Mouse (Mus musculus): ENCODE measurements around the gene Zcchc14. TPM values are rescaled to one million over a fixed set of nuclear protein-coding genes. Genes with fewer than 3 reads are reported as not detected.

Gene Zcchc14
- polyA plus RNA-seq, 1 experiment, result 18.2 TPM

DNA sequence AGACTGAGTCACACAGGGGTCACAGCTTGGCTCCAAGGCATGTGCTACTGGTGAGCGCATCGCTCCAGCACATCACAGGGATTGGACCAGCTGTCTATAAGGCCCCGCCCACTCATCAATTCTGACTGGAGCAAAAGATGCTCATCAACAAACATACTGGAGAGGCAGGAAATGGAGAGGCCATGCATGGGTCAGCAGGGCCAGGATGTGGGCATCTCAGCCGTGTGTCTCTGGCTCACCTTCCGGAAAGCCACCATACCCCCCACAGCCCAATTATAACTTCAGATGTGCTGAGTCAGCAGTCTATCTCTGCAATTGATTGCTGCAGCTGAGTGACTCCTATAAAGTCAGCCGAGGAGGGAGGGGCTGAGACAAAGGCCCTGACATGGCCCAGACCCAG is 84.4 kb downstream of the Zcchc14 start:
- Histone ChIP-seq H3K4me3 (ENCODE audit: insufficient read depth, poor library complexity, severe bottlenecking) (no peak overlapping the region), H3K27me3 (ENCODE audit: control insufficient read depth, insufficient read depth, insufficient read length) (no peaks in the 10 kb centered on the region)

DNA sequence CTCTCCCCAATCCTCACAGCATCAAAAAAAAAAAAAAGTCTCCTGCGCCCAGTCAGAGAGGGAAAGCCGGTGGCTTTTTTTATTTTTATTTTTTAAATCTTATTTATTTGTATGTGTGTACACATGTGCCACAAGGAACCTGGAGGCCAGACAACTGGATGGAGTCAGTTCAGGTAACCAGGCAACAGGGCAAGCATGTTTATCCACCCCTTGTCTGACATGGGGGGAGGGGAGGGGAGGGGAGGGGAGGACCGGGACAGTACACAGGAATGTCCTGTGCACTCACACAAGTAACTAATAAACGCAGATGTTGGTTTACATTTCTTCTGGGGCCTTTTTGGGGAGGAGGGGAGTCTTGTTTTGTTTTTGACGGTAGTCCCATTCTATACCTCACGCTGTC is 89.0 kb downstream of the Zcchc14 start:
- Histone ChIP-seq H3ac (ENCODE audit: control insufficient read depth, insufficient read length, low read depth) (no peak overlapping the region), H3K79me2 (ENCODE audit: control insufficient read depth, insufficient read depth) (peaks cover 8% of the 10 kb centered on the region), H3K4me3 (ENCODE audit: insufficient read depth, poor library complexity, severe bottlenecking) (no peak overlapping the region), H3K36me3 (ENCODE audit: control insufficient read depth, insufficient read depth) (no peaks in the 10 kb centered on the region), H3K79me3 (ENCODE audit: low read depth) (no peaks in the 10 kb centered on the region), H3K27me3 (ENCODE audit: control insufficient read depth, insufficient read depth, insufficient read length) (no peaks in the 10 kb centered on the region)
- TF ChIP-seq CTCF (IDR thresholded peaks at IDR 0.05; ENCODE audit: control insufficient read depth, insufficient read depth, insufficient read length) (no peak), CEBPB (IDR thresholded peaks at IDR 0.05; ENCODE audit: low read depth) (no peak), FOSL1 (IDR thresholded peaks at IDR 0.05; ENCODE audit: insufficient read depth, low read length, poor library complexity, severe bottlenecking) (no peak), MYOG (IDR thresholded peaks at IDR 0.05; ENCODE audit: control insufficient read depth, extremely low read depth, insufficient read length) (no peak), USF1 (IDR thresholded peaks at IDR 0.05; ENCODE audit: low read depth) (no peak), MAX (IDR thresholded peaks at IDR 0.05) (no peak), MYOD1 (IDR thresholded peaks at IDR 0.05; ENCODE audit: control insufficient read depth, insufficient read length, low read depth) (no peak)

More for the DNA sequence above, 84.4 kb downstream of the Zcchc14 start:
- TF ChIP-seq CTCF (IDR thresholded peaks at IDR 0.05; ENCODE audit: control insufficient read depth, insufficient read depth, insufficient read length) (no peak), FOSL1 (IDR thresholded peaks at IDR 0.05; ENCODE audit: insufficient read depth, low read length, poor library complexity, severe bottlenecking) (no peak), CEBPB (IDR thresholded peaks at IDR 0.05; ENCODE audit: low read depth) (no peak), USF1 (IDR thresholded peaks at IDR 0.05; ENCODE audit: low read depth) (no peak), MYOG (IDR thresholded peaks at IDR 0.05; ENCODE audit: control insufficient read depth, extremely low read depth, insufficient read length) (no peak), MYOD1 (IDR thresholded peaks at IDR 0.05; ENCODE audit: control insufficient read depth, insufficient read length, low read depth) (no peak), MAX (IDR thresholded peaks at IDR 0.05) (no peak)
- Histone ChIP-seq H3K79me3 (ENCODE audit: low read depth) (peaks cover 7% of the 10 kb centered on the region), H3K36me3 (ENCODE audit: control insufficient read depth, insufficient read depth) (no peaks in the 10 kb centered on the region), H3ac (ENCODE audit: control insufficient read depth, insufficient read length, low read depth) (no peak overlapping the region), H3K79me2 (ENCODE audit: control insufficient read depth, insufficient read depth) (peaks cover 21% of the 10 kb centered on the region)

DNA sequence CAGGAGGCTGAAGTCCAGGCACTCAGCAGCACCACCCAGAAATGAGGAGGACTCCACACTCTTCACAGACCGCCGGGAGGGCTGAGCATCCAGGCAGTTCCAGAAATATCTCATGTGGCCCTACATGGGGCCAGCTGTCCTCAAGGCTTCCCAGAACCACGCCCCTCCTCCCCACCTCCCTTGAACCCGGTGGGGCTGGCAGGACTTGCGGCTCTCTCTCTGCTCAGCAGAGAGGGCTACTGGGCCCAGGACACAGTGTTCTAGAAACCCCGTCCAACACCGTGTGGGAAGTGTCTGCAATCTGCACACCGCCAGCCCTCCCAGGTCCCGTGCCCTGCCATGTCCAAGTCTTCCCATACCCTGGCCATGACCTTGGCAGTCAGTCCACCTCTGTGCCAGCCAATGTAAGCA is 89.8 kb downstream of the Zcchc14 start:
- no peaks in the 10 kb centered on the region for H3K27me3 ChIP-seq (ENCODE audit: control insufficient read depth, insufficient read depth, insufficient read length)
- TF ChIP-seq USF1 (IDR thresholded peaks at IDR 0.05; ENCODE audit: low read depth), result no peak
- no peak for TF ChIP-seq FOSL1 (IDR thresholded peaks at IDR 0.05; ENCODE audit: insufficient read depth, low read length, poor library complexity, severe bottlenecking)
- TF ChIP-seq CTCF (IDR thresholded peaks at IDR 0.05; ENCODE audit: control insufficient read depth, insufficient read depth, insufficient read length), result no peak
- no peak for TF ChIP-seq MYOD1 (IDR thresholded peaks at IDR 0.05; ENCODE audit: control insufficient read depth, insufficient read length, low read depth)

DNA sequence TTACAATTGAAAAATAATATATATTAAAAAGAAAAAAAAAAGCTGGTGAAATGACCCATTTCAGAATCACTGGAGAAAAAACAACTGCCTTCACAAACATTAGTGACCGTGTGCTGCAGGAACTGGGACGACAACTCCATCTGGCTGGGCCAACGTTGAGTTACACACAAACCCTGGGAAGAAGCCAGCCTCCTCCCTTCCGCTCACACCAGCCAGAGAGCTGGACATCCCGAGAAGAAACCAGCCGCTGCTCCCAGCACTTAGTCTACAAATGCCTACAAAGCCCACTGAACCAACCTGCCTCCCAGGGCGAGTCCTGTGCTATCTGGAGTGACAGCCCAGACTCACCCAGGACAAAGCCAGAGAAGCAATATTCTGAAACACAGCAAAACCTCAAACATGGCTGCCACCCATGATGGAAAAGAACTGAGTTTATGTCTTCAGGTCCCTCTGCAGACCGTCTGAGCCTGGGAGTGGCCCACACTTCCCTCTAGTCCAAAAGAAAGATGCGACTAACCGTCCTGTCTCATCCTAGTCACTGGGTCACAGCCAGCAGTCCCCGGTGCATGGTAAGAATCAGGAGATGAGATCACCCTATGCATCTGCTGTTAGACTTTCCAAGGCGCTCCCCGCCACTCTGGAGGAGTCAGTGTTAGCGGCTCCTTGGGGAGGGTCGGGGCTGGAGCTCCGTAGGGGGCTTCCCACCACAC is 90.9 kb downstream of the Zcchc14 start:
- Histone ChIP-seq H3K79me2 (ENCODE audit: control insufficient read depth, insufficient read depth) (no peaks in the 10 kb centered on the region), H3K36me3 (ENCODE audit: control insufficient read depth, insufficient read depth) (no peaks in the 10 kb centered on the region)

More for the DNA sequence above, 89.8 kb downstream of the Zcchc14 start:
- H3K79me3 ChIP-seq (ENCODE audit: low read depth), result no peaks in the 10 kb centered on the region
- peaks cover 4% of the 10 kb centered on the region for H3K79me2 ChIP-seq (ENCODE audit: control insufficient read depth, insufficient read depth)
- no peaks in the 10 kb centered on the region for H3K36me3 ChIP-seq (ENCODE audit: control insufficient read depth, insufficient read depth)
- H3ac ChIP-seq (ENCODE audit: control insufficient read depth, insufficient read length, low read depth), result no peak overlapping the region
- no peak overlapping the region for H3K4me3 ChIP-seq (ENCODE audit: insufficient read depth, poor library complexity, severe bottlenecking)

DNA sequence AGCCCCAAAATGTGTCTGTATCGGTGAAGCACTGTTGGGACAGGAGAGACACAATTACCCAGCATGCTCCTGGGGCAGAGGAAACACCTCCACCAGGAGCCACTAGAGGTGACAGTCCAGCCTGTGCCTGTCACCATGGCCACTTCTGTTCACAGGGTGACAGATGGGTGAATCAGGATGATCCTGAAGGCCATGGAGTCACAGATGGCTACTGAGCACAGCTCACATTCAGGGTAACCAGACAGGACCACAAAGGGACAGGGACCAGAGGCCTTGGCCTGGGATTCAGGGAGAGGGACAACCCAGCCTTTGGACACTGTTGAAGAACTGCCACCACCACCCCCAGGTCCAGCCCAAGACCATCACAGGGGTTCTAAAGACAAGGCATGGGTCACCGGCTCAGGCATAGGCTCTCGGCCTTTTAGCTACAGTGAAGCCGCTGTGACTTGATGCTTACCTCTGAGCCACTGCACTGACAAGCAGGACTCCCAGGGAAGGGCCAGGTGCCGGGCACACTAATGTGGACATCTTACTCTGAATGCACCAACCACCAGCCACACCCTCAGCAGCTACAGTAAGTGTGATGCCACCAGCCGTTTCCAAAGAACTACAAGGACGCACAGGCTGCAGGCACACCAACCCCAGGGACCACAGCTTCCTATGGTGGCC is 92.1 kb downstream of the Zcchc14 start:
- Histone ChIP-seq H3ac (ENCODE audit: control insufficient read depth, insufficient read length, low read depth) (no peak overlapping the region), H3K4me3 (ENCODE audit: insufficient read depth, poor library complexity, severe bottlenecking) (no peak overlapping the region), H3K79me2 (ENCODE audit: control insufficient read depth, insufficient read depth) (no peaks in the 10 kb centered on the region), H3K79me3 (ENCODE audit: low read depth) (no peaks in the 10 kb centered on the region), H3K27me3 (ENCODE audit: control insufficient read depth, insufficient read depth, insufficient read length) (no peaks in the 10 kb centered on the region), H3K36me3 (ENCODE audit: control insufficient read depth, insufficient read depth) (no peaks in the 10 kb centered on the region)
- TF ChIP-seq MYOG (IDR thresholded peaks at IDR 0.05; ENCODE audit: control insufficient read depth, extremely low read depth, insufficient read length) (no peak), MYOD1 (IDR thresholded peaks at IDR 0.05; ENCODE audit: control insufficient read depth, insufficient read length, low read depth) (no peak), CEBPB (IDR thresholded peaks at IDR 0.05; ENCODE audit: low read depth) (no peak)

More for the DNA sequence above, 90.9 kb downstream of the Zcchc14 start:
- no peak for TF ChIP-seq FOSL1 (IDR thresholded peaks at IDR 0.05; ENCODE audit: insufficient read depth, low read length, poor library complexity, severe bottlenecking)
- no peak for TF ChIP-seq USF1 (IDR thresholded peaks at IDR 0.05; ENCODE audit: low read depth)
- no peak for TF ChIP-seq MAX (IDR thresholded peaks at IDR 0.05)
- no peak for TF ChIP-seq CTCF (IDR thresholded peaks at IDR 0.05; ENCODE audit: control insufficient read depth, insufficient read depth, insufficient read length)
- TF ChIP-seq MYOG (IDR thresholded peaks at IDR 0.05; ENCODE audit: control insufficient read depth, extremely low read depth, insufficient read length), result no peak
- no peak for TF ChIP-seq CEBPB (IDR thresholded peaks at IDR 0.05; ENCODE audit: low read depth)
- TF ChIP-seq MYOD1 (IDR thresholded peaks at IDR 0.05; ENCODE audit: control insufficient read depth, insufficient read length, low read depth), result no peak
- Histone ChIP-seq H3K79me3 (ENCODE audit: low read depth) (no peaks in the 10 kb centered on the region), H3K27me3 (ENCODE audit: control insufficient read depth, insufficient read depth, insufficient read length) (no peaks in the 10 kb centered on the region), H3ac (ENCODE audit: control insufficient read depth, insufficient read length, low read depth) (no peak overlapping the region), H3K4me3 (ENCODE audit: insufficient read depth, poor library complexity, severe bottlenecking) (no peak overlapping the region)

Measured in C2C12 (cell line).